Mouse (Mus musculus): ENCODE data around the gene Zfp777.

DNA sequence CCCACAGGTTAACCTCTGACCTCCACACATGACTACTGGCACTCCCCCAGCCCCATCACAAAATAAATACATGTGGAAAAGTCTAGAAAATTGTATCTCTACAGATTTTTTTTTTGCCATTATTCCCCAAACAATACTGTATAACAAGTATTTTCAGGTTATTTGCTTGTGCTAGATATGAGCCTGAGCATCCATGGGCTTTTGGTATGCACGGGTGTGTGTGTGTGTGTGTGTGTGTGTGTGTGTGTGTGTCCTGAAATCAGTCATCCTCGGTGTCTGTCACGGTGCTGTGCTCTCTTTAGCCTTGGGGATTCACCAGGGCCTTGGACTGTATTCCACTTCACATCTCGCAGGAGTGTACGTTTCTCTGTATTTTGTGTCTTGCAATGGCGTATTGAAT lies 3.4 kb upstream of the Zfp777 start:
- TF ChIP-seq CTCF (IDR thresholded peaks at IDR 0.05; ENCODE audit: control insufficient read depth, insufficient read depth, insufficient replicate concordance, low read depth, low read length) (no peak), POLR2A (IDR thresholded peaks at IDR 0.05; ENCODE audit: control insufficient read depth, low read depth, low read length) (no peak)
